ENCODE assay signal across 22 mouse cellular contexts in genomic region chr8:118713596-118713995, GRCm38 (mm10).
A peak's percentile ranks its signal among the peaks of the same experiment; 100 is the strongest.
DNase-seq lines count a peak whose midpoint lies in the region; ATAC-seq and TF ChIP-seq lines count a peak whose summit lies in the region.
"Had no signal": no experiment of that assay in that cellular context is flagged by ENCODE, and none has a peak within 500 bp of the region (broad histone marks: within the 10 kb centered on the region; RNA-seq: fewer than 3 reads in every experiment).

No protein-coding gene starts in this region.

- H3K4me1 ChIP-seq in heart, embryonic 15.5 days (replicated peaks): peaks cover 14% of the 10 kb centered on the region
- no peaks in the 10 kb centered on the region for H3K4me1 ChIP-seq in kidney, postnatal 0 days (replicated peaks; ENCODE audit: insufficient read depth, low read length)
- no peaks in the 10 kb centered on the region for H3K4me1 ChIP-seq in kidney, embryonic 15.5 days
- peaks cover 9% of the 10 kb centered on the region; the same call in 1 of the 2 replicates for H3K4me1 ChIP-seq in liver, embryonic 11.5 days (replicated peaks; ENCODE audit: control insufficient read depth, insufficient read depth, low read length)
- H3K4me1 ChIP-seq in liver, embryonic 12.5 days: peaks cover 28% of the 10 kb centered on the region
- H3K4me1 ChIP-seq: embryonic facial prominence, embryonic 13.5 days; forebrain, embryonic 12.5 days; hindbrain, embryonic 15.5 days had no signal

- no peaks in the 10 kb centered on the region for H3K36me3 ChIP-seq in heart, embryonic 15.5 days
- H3K36me3 ChIP-seq in kidney, postnatal 0 days (ENCODE audit: insufficient read depth, low read length): no peaks in the 10 kb centered on the region
- no peaks in the 10 kb centered on the region for H3K36me3 ChIP-seq in kidney, embryonic 15.5 days
- H3K36me3 ChIP-seq in liver, embryonic 11.5 days (ENCODE audit: control insufficient read depth, insufficient read depth, low read length): no peaks in the 10 kb centered on the region
- no peaks in the 10 kb centered on the region for H3K36me3 ChIP-seq in liver, embryonic 12.5 days
- H3K36me3 ChIP-seq: embryonic facial prominence, embryonic 13.5 days; forebrain, embryonic 12.5 days; heart, embryonic 10.5 days; hindbrain, embryonic 15.5 days had no signal

- 57% methylated on average over 3 of the region's 3 CpGs for WGBS in heart, embryonic 15.5 days
- 46% methylated on average over 3 of the region's 3 CpGs for WGBS in kidney, postnatal 0 days
- 60% methylated on average over 3 of the region's 3 CpGs for WGBS in kidney, embryonic 15.5 days
- 46% methylated on average over 3 of the region's 3 CpGs for WGBS in liver, embryonic 11.5 days
- 25% methylated on average over 3 of the region's 3 CpGs for WGBS in liver, embryonic 12.5 days (ENCODE audit: insufficient replicate concordance)

- TF ChIP-seq CTCF in kidney, postnatal 0 days (IDR thresholded peaks at IDR 0.05; ENCODE audit: low read depth): no peak

- H3K9ac ChIP-seq in heart, embryonic 15.5 days: no peak overlapping the region
- no peak overlapping the region for H3K9ac ChIP-seq in kidney, postnatal 0 days (ENCODE audit: low read depth, low read length)
- no peak overlapping the region for H3K9ac ChIP-seq in kidney, embryonic 15.5 days
- no peak overlapping the region for H3K9ac ChIP-seq in liver, embryonic 11.5 days (ENCODE audit: low read depth, low read length)
- H3K9ac ChIP-seq in liver, embryonic 12.5 days: no peak overlapping the region
- H3K9ac ChIP-seq: embryonic facial prominence, embryonic 13.5 days; forebrain, embryonic 12.5 days; hindbrain, embryonic 15.5 days had no signal

- no peaks in the 10 kb centered on the region for H3K27me3 ChIP-seq in heart, embryonic 15.5 days
- no peaks in the 10 kb centered on the region for H3K27me3 ChIP-seq in kidney, postnatal 0 days (ENCODE audit: insufficient read depth, low read length)
- no peaks in the 10 kb centered on the region for H3K27me3 ChIP-seq in kidney, embryonic 15.5 days
- H3K27me3 ChIP-seq in liver, embryonic 11.5 days (replicated peaks; ENCODE audit: control insufficient read depth, insufficient read depth, low read length): no peaks in the 10 kb centered on the region
- H3K27me3 ChIP-seq in liver, embryonic 12.5 days (replicated peaks): no peaks in the 10 kb centered on the region
- H3K27me3 ChIP-seq: CH12.LX; embryonic facial prominence, embryonic 13.5 days; forebrain, embryonic 12.5 days; hindbrain, embryonic 15.5 days; Patski had no signal

- H3K4me2 ChIP-seq in heart, embryonic 15.5 days: peak overlapping the region; percentile 25; the same call in 1 of the 2 replicates
- no peak overlapping the region for H3K4me2 ChIP-seq in kidney, postnatal 0 days (ENCODE audit: low read length)
- H3K4me2 ChIP-seq in kidney, embryonic 15.5 days: no peak overlapping the region
- 0 out of 2 replicates have a peak overlapping the region, but pooled peaks have one; percentile 19 for H3K4me2 ChIP-seq in liver, embryonic 11.5 days
- H3K4me2 ChIP-seq in liver, embryonic 12.5 days: peak overlapping the region; percentile 3; the same call in 1 of the 2 replicates
- H3K4me2 ChIP-seq: embryonic facial prominence, embryonic 13.5 days; forebrain, embryonic 12.5 days; hindbrain, embryonic 15.5 days had no signal

- no peaks in the 10 kb centered on the region for H3K9me3 ChIP-seq in heart, embryonic 15.5 days (replicated peaks)
- H3K9me3 ChIP-seq in kidney, postnatal 0 days (replicated peaks; ENCODE audit: low read length): no peaks in the 10 kb centered on the region
- H3K9me3 ChIP-seq in kidney, embryonic 15.5 days (replicated peaks): 0 out of 2 replicates have a peak, but pooled peaks cover 3% of the 10 kb centered on the region
- H3K9me3 ChIP-seq in liver, embryonic 11.5 days (ENCODE audit: control insufficient read depth, low read length): no peaks in the 10 kb centered on the region
- H3K9me3 ChIP-seq in liver, embryonic 12.5 days (replicated peaks): no peaks in the 10 kb centered on the region
- H3K9me3 ChIP-seq: forebrain, embryonic 12.5 days; heart, embryonic 10.5 days had no signal

- DNase-seq in heart, adult 11 months: no peak
- DNase-seq in kidney, postnatal 0 days (ENCODE audit: low spot score): peak; percentile 68
- DNase-seq in liver, embryonic 11.5 days (ENCODE audit: low spot score): no peak
- DNase-seq in liver: no peak
- DNase-seq in frontal cortex, postnatal 36 days (ENCODE audit: low spot score in 2 of 2): no peak
- DNase-seq: adrenal gland, postnatal 25 days; cerebellum, adult 18-20 months; cerebellum, adult 9-11 months; cerebellum, postnatal 36 days; gastrocnemius, postnatal 36 days; heart, postnatal 36 days had no signal

- H3K27ac ChIP-seq in heart, embryonic 15.5 days: no peak overlapping the region
- H3K27ac ChIP-seq in kidney, postnatal 0 days: no peak overlapping the region
- no peak overlapping the region for H3K27ac ChIP-seq in kidney, embryonic 15.5 days
- no peak overlapping the region for H3K27ac ChIP-seq in liver, embryonic 11.5 days (ENCODE audit: low read depth, low read length)
- H3K27ac ChIP-seq in liver, embryonic 12.5 days: 0 out of 2 replicates have a peak overlapping the region, but pooled peaks have one; percentile 16
- H3K27ac ChIP-seq: embryonic facial prominence, embryonic 13.5 days; forebrain, embryonic 12.5 days had no signal

- H3K4me3 ChIP-seq in heart, embryonic 15.5 days: no peak overlapping the region
- H3K4me3 ChIP-seq in kidney, postnatal 0 days (replicated peaks; ENCODE audit: low read depth, low read length): no peak overlapping the region
- H3K4me3 ChIP-seq in kidney, embryonic 15.5 days (replicated peaks): no peak overlapping the region
- no peak overlapping the region for H3K4me3 ChIP-seq in liver, embryonic 11.5 days (ENCODE audit: low read depth, low read length)
- no peak overlapping the region for H3K4me3 ChIP-seq in liver, embryonic 12.5 days
- H3K4me3 ChIP-seq: embryonic facial prominence, embryonic 13.5 days; forebrain, embryonic 12.5 days; hindbrain, embryonic 15.5 days had no signal

- ATAC-seq in heart, embryonic 15.5 days (replicated peaks; ENCODE audit: insufficient number of reproducible peaks, insufficient read depth, low FRiP score, low read depth): no peak
- no peak for ATAC-seq in kidney, postnatal 0 days (replicated peaks; ENCODE audit: low FRiP score, low read depth)
- ATAC-seq in kidney, embryonic 15.5 days (replicated peaks; ENCODE audit: low FRiP score): no peak
- ATAC-seq in liver, embryonic 11.5 days (replicated peaks; ENCODE audit: low FRiP score): no peak
- no peak for ATAC-seq in liver, embryonic 12.5 days
- ATAC-seq: activated CD4-positive, CD25-positive, alpha-beta regulatory T cell, adult 4 months; forebrain, embryonic 16.5 days; Patski had no signal

Comparison
In these comparisons a context has a peak if more than half of its experiments do, and no peak if none do; other contexts are left out.
1. H3K4me2 ChIP-seq: peak in heart, embryonic 15.5 days (single experiment), liver, embryonic 11.5 days (single experiment) and liver, embryonic 12.5 days (single experiment); none in kidney, postnatal 0 days (single experiment) and kidney, embryonic 15.5 days (single experiment).